Mouse (Mus musculus): ENCODE results near the gene Sash3.

Sash3 gene

DNA sequence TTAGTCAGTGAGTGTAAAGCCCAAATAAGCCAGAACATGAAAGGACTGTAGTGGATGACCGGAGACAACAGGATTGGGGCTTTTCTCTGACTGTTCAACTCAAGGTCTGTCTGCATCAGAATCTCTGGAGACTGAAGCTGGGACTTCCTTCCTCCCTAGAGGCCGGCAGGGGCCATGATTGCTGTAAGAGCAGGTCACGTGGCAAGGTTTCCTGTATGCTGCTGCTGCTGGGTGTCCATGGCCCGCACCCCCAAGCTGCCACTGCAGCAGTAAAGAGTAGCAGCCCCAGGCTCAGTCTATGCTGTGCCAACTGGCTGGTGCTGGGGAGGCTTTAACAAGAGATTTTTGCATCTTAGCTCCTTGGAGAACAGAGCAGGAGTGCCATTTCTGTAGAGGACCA is at the start of gene Sash3:
TSS of gene Sash3 (plus strand) at position 175 of the 400 bp plus-strand sequence.
- no peak for DNase-seq

- DNase-seq, result no peak
Measured at GRCm38 (mm10) chrX:48096580-48096979, 49.7 kb upstream of the Sash3 start.

DNA sequence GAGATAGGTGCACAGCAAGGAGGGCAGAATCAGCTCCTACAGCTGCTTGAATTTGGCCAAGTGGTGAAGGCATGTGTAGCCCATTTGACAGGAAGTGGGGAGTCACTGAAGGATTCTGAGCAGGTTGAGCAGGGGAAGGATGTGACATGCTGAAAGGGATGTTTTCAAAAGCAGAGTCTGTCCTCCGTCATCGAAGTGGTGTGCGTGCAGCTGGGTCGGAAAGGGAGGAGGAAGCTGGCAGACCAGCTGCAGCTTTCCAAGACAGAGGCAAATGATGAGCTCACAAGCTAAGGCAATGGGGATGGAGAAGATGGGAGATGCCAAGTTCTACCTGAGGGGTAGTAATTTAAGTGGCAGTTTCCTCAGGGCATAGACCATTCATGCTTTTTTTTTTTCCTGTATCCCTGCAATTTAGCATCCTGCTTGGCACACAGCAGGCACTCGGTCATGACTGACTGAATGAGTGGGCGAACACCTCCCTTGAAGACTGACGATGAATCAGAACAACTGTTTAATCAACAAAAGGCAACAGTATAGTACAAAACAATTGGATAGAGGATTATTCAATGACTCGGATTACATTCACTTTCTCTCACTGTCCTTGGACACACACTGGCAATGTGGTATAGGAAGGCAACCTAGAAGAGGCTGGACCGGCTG is 47.6 kb upstream of the Sash3 start:
- no peak for DNase-seq

GRCm38 (mm10) chrX:48099871-48100270 is 46.4 kb upstream of the Sash3 start:
- DNase-seq, result peak in 1 of 2 experiments; percentile 61

GRCm38 (mm10) chrX:48103256-48103655 is 43.0 kb upstream of the Sash3 start:
- no peak for DNase-seq

GRCm38 (mm10) chrX:48104736-48105441 is 41.3 kb upstream of the Sash3 start:
- no peak for DNase-seq

DNA sequence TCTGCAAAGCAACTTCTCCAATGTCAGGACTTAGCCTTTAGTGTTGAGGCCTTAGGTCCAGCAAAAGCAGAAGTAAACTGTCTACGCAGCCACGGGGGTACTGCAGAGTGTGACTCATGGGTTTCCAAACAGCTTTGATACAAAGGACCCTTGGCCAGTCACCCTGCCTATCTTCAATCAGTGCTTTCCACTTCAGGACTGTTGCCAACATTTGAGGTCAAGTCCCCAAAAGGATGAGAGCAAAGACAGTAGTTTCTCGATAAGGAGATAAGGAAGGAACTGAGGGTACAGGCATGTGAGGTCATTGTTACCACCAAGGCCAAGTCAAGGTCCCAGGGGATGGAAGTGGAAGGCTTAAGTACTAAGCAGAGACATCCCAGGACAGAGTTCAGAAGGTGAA is 40.0 kb upstream of the Sash3 start:
- peak; percentile 41 to 65 for DNase-seq

- DNase-seq, result peak; percentile 57 to 65
Measured at GRCm38 (mm10) chrX:48108394-48109315, 37.6 kb upstream of the Sash3 start, which contains the start of gene Xpnpep2. Gene Xpnpep2 (plus strand): TSS chrX:48108725.

GRCm38 (mm10) chrX:48109316-48109655 is 37.0 kb upstream of the Sash3 start:
- no peak for DNase-seq

DNA sequence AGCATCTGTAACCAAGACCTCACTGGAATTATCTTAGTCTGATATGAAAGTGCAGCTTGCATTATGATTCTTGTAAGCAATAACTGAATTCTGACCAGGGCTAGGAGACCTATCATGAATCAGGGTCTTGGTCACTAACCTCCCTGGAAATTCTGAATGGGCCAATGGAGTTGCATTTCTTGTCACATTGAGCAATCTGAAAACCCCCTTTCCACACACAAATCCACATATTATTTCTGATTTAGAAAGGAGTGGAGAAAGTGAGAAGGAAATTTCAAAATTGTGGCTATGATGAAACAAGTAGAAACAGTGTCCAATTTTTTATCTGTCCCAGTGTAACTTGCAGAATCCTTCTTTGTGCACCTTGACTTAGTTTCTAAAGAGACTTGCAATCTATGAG is 26.9 kb upstream of the Sash3 start:
- no peak for DNase-seq

- DNase-seq, result peak; percentile 40 to 76
Measured at GRCm38 (mm10) chrX:48124132-48125071, 21.8 kb upstream of the Sash3 start.

- no peak for DNase-seq
Measured at GRCm38 (mm10) chrX:48126903-48127476, 19.2 kb upstream of the Sash3 start.

DNA sequence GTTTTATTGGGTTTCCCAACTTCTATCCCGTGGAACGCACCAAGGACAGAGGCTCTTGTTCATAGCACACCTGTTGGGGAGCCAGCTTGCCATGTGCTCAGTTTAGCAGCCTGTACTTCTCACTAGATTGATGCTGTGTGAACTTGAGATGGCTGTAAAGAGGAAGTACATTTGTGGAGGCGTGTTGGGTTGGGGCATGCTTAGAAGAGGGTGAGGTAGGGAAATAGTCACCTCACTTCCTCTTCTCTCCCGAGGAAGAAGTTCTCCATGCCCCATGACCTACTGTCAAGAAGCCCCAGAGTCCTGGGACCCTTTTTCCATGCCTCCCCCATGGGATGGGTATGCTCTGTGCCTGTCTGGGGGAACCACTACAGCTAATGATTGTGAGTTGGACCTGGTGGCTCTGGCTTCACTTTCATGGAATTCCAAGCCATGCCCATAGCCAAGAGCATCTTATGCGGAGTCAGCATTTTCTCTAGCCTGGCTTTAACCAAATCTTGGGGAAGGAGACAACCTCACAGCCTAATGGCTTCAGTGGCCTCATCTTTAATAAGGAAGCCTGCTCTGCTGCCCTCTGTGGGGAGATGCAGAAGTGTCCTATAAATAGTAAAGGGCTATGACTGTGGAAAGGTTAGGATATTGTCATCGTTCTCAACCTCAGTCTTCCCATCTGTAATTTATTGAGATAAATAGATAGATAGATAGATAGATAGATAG is 18.6 kb upstream of the Sash3 start:
- DNase-seq, result peak in 1 of 2 experiments; percentile 14

DNA sequence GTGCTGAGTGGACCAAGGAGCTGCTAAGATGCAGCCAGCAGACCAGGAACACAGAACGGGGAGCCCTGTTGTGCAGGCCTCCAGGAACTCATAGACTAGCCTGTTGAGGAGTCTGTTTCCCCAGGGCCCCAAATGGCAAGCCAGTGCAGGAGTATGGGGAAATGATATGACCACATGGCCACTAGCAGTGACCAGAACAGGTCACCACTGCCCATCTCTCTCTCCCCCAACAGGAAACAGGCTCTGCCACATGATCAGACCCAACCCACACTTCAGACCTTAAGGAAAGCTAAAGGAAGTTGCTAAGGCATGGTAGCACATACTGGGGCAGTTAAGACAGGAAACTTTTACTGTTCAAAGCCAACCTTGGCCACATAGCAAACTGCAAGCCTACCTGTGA is 17.1 kb upstream of the Sash3 start:
- DNase-seq, result no peak

DNA sequence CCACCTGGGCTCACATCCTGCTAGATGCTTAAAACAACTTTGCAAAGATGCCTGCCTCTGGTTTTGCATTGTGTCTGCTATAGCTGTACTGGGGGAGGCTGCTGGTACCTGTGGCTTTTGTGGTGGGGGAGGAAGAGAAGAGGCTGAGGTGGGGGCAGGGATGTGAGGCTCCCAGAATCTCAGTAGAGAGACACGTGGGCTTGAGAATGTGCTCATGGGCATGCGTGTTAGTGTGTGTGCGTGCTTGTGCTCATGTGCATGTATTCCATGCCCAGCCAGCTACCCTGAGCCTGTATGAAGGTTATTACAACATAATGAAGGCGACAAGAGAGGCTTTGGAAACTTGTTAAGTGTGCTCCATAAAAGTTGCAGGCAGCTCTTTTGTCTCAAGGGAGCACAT is 9.3 kb upstream of the Sash3 start:
- DNase-seq, result no peak

- no peak for DNase-seq
Measured at GRCm38 (mm10) chrX:48138011-48138410, 8.2 kb upstream of the Sash3 start.

GRCm38 (mm10) chrX:48138539-48139275 is 7.5 kb upstream of the Sash3 start:
- no peak for DNase-seq

- no peak for DNase-seq
Measured at GRCm38 (mm10) chrX:48139368-48140285, 6.6 kb upstream of the Sash3 start.

DNA sequence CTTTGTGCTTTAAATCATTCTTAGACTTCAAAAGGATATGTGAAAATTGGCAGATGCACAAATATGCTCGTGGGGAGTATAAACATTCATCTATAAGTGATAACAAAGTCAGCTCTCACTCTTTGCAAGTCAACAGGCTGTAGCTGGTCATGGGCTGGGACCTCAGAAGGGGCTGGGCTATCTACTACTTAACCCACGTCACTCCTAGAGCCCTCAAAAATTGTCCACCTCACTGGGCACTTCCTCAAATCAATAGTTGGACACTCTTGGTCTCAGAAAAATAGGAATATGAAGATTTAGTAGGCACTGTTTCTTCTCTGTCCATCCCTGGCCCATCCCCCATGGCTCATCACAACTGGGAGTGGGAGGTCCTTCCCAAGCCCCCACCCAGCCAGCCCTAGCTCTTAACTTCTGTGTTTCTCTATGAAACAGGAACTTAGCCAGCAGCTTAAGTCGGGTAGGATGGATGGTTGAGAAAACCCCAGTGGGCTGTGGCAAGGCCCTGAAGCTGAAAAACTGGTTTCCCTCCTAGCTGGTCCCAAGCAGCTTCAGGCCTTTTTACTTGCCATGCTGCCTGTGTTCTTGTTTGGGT is 5.9 kb upstream of the Sash3 start:
- DNase-seq, result no peak

Measured in kidney, postnatal 36 days (tissue).